Mouse (Mus musculus): ENCODE measurements around the gene Zfp57.

DNA sequence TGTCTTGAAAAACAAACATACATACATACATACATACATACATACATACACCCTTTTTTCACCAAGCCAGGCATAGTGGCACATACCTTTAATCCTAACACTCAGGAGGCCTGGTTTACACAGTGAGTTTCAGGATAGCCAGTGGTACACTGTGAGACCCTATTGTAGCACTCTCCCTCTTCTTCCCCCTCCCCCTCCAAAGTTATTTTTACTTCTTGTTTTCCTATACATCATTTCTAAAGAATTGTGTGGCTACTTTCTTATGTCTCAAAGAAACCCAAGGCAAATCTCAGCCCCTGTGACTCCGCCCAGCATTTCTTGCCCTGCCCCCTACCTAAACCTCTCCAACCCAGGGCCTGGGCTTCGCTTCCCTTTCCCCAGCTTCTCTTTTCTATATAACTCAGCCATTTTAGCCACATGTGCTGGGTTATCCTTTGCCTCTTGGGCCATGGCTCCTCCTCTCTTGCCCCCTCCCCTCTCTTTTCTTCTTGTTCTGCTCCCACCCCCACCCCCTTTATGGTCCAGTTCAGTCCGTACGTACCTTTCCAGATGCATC, 7.1 kb upstream of the Zfp57 start:
- TF ChIP-seq GATA1 (IDR thresholded peaks at IDR 0.05; ENCODE audit: low read length) = no peak
- no peak for TF ChIP-seq TAL1 (IDR thresholded peaks at IDR 0.05; ENCODE audit: low read length)

Data from erythroblast, embryonic 14.5 days (primary cell).